Mouse (Mus musculus) frontal cortex, adult (tissue): Measurements from ENCODE around the gene Smyd3.

Experiments
- ATAC-seq: cut with Nextera tagmentation; 2 replicates; pipeline ENCODE4 v1.9.2; 2017; ENCODE audit warnings: mild to moderate bottlenecking, moderate library complexity, mixed read lengths; ENCODE audit not compliant: low TSS enrichment

The Smyd3 gene

DNA sequence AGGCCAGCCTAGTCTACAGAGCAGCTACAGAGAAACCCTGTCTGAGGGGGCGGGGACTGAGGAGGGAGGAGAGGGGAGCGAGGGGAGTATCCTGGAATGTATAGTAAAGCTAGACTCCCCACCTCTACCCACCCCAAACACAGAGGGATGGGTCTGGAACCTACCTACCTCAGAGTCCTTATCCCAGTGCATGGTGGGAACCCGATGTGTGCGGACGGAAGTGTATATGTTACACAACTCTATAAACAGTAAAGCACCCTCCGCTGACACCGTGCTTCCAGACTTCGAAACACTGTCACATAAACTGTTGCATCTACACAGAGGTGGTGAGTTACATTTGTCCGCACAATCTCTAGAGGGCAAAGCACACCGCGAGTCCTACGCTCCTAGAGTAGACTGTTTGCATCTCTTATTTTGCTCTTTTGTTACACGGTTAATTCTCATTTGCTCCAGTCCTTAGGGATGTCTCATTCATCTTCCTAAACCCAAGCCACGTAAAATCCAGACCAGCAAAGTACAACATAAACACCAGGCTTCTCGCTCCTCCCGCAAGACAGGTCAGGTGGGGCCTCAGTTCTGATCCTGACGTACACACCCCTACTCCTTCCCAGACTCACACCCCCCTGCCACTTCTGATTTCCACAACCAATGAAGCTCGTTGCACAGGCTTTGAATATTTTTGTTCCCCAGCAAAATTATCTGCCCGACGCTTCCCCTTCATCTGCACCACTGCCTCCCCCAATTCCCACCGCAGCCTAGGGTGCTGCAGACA is 714 bp downstream of the Smyd3 start:
- peak; percentile 55 for ATAC-seq

DNA sequence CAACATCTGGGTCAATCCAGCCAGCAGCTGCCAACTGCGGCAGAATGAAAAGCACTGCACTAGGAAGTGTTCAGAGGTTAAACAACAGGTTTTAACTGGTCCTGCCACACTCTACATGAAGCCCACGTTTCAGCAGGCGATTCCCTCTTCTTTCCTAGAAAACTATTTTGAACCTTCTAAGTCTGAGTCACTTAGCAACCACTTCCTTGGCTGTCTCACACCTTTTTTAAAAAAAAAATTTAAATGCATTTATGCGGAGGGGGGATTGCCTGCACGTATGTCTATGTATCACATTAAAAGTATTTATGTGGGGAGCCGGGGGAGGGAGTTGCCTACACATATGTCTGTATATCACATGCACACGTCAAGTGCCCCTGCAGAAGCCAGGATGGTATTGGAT is 5.9 kb downstream of the Smyd3 start:
- ATAC-seq = peak; percentile 82

DNA sequence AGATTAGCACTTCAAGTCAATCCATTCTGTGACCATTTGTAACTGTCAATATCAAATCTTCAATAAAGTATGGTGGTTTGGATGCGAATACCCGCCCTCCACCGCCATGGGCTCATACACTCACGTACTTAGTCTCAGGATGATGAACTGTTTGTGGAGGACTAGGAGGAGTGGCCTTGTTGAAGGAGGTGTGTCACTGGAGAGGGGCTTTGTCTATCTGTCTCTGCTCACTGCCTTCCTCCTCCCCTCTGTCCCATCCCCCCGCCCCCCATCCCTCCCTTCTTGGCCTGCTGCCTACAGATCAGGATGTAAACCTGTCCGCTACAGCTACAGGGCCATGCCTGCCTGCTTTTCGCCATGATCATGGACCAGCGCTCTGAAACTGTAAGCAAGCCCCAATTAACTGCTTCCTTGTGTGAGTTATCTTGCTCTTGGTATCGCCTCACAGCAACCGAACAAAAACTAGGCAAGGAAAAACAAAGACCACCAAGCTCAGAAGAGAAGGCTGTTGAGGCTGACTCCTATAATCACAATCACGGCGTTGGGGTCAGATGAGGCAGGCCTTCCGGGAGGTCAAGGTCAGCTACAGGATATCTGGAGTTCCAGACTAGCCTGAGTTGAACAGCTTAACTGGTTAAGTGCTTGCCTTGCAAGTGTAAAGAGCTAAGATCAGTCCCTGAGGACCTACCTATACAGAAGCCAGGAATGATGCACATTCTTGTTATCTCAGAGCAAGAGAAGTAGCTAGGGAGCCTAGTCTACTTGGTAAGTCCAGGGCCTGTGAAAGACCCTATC is 7.1 kb downstream of the Smyd3 start:
- no peak for ATAC-seq

DNA sequence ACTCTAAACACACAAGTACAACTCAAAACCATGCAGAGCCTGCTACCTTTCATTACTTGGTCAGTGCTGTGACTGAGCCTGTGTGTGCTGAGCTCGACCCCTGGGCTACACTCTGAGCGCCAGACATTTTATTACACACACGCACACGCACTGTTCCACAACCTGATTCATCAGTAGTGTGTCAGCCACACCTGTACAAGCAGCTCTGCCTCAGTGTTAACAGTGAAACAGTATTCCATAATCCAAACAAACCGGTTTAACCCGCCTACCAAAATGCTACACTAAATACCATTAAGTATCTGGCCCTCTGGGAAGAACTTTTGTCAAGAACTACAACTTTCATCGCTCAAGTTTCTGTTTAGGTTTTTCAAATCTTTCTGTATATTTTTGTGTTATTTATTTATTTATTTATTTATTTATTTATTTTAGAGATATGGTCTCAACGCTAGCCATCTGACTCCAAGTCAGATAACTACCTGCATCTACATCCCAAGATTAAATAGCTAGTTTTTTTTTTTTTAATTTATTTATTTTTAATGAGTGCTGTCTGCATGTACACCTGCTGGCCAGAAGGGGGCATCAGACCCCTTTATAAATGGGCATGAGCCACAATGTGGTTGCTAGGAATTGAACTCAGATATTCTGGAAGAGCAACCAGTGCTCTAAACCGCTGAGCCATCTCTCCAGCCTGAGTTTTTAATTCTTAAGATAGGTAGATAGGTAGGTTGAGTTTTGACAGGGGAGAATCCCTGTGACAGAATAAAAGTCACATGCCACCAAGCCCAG is 11.1 kb downstream of the Smyd3 start:
- no peak for ATAC-seq

GRCm38 (mm10) chr1:179502565-179502964 is 15.3 kb downstream of the Smyd3 start:
- peak; percentile 55; the same call in 1 of the 2 replicates for ATAC-seq

DNA sequence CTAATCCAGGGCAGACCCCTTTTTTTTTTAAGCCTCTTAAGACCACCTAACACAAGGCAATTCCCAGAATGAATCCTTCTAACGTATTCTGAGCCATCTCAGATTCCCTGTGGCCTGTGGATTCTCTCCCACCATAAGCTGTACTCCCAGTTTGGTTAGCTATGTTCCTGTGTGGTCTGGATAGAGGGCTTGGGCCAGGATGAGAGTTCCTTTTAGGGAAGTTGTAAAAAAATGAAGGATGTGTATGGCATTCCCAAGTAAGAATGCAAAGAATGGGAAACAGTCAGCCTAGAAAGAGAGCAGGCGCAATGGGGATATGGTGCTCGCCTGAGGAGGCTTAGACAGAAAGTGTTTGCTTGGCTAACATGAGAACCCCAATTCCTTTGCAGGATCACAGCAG is 18.6 kb downstream of the Smyd3 start:
- no peak for ATAC-seq

DNA sequence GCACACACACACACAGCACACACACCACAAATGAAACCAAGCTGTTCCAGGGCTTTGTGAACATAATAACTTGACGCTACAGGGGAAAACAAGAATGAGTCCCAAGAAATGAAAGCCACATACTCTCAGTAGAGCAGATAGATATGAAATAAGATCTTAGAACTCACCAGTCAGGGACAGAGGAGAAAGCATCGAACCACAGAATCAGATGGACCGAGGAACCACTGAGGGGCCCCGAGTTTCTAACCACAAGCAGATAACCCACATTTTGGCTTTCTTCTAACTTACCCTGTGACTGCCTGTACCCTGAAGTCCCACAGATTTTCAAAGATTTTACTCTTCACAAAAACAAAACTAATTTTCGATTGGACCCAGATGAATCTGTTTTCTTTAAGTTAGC is 24.9 kb downstream of the Smyd3 start:
- no peak for ATAC-seq

- ATAC-seq = no peak
Observed at GRCm38 (mm10) chr1:179488520-179488919, 29.3 kb downstream of the Smyd3 start.

GRCm38 (mm10) chr1:179487990-179488389 is 29.9 kb downstream of the Smyd3 start:
- no peak for ATAC-seq

- ATAC-seq = no peak
Observed at GRCm38 (mm10) chr1:179487238-179487637, 30.6 kb downstream of the Smyd3 start.

DNA sequence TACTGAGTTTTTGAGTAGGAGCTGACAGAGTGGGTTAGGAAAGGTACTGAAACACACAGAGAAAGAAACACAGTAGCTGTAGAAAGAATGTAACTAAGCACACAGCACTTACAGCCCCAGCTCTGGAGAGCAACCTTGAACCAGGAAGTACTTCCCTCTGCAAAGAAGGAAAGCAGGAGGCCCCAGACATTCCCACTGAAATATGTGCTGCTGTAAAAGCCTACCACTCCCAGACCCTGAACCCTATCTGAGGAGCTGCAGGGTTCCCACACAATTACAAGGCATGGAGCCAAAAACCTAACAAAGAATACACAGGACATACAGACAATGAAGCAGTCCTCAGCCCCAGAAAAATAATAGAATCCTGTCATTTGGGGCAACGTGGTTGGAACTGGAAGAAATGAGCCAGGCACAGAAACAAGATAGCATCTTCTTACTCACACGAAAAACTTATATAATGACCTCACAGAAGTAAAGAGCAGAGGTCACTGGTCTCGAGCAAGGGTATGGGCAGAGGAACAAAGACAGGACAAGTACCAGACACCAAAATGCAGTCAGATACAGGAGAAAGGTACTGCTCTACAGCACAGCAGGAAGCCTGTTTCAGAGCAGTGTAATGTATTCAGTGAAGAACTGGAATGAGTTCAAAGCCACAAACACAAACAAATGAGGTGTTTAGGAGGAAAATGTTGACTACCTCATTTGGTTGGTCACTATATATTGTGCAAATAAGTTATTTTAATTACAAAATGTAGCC is 31.9 kb downstream of the Smyd3 start:
- no peak for ATAC-seq

GRCm38 (mm10) chr1:179480862-179481261 is 37.0 kb downstream of the Smyd3 start:
- no peak for ATAC-seq

DNA sequence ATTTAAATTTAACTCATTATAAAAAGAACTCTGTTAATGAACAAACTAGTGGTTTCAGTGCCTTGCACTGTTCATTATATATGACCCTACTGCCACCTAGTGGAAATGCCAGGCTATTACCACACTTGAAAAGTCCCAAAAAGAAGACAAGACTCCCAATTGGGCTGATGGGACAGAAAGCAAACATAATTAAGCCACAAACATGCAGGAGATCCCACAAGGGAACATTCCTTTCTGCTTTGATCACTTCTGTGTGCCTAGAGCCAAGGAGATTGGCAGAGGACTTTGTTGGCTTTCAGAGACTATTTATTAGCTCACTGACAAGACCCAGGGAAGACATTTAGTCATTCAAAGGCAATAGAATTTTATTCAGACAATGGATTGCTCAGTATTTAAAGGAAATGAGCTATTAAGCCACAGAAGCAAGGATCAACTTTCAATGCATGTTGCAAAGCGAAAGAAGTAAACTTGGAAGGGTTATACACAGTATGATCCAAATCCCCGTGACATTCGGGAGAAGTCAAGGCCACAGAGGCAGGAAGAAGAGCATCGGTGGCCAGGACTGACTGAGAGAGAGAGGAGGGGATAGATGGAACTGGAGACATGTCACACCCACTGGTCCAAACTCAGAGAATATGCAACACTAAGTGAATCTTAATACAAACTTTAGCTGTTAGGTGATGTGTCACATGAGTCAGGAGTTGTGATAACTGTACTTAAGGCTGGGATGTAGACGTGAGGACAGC is 40.5 kb downstream of the Smyd3 start:
- ATAC-seq = peak; percentile 41; the same call in 1 of the 2 replicates

- ATAC-seq = no peak
Observed at GRCm38 (mm10) chr1:179476461-179477156, 41.2 kb downstream of the Smyd3 start.

GRCm38 (mm10) chr1:179474776-179475175 is 43.1 kb downstream of the Smyd3 start:
- ATAC-seq = no peak

DNA sequence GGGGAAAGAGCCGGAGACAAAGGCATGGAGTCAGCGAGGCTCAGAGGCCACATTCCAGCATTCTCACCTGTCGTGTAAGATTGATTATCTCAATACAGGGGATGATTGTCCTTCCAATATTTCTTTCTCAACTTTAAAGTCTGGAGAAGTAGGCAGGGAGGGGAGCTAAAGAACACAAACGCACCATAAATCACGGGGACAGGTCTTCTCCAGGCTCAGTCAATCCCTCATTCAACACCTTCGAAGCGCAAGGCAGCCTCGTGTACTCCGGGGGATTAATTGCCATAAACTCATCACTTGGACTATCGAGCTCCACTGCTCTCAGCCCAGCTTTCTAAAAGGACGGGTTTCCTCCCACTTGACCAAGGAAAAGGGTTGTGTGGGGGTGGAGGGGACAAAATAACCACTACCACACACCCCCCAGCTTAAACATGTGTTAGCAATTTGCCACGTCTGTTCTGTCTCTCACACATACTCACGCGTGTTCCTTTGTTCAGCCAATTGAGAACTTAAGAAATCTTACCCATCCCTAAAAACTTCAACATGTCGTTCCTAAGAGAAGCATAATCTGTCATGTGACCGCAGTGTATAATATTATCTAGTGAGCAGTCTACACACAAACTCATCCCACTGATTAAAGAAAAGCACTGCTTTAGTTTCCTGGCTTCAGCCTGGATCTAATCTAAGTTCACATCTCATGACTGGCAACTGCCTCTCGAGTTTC is 43.8 kb downstream of the Smyd3 start:
- no peak for ATAC-seq

- ATAC-seq = no peak
Observed at GRCm38 (mm10) chr1:179467970-179468369, 49.9 kb downstream of the Smyd3 start.

- ATAC-seq = no peak
Observed at GRCm38 (mm10) chr1:179462376-179462775, 55.5 kb downstream of the Smyd3 start.

DNA sequence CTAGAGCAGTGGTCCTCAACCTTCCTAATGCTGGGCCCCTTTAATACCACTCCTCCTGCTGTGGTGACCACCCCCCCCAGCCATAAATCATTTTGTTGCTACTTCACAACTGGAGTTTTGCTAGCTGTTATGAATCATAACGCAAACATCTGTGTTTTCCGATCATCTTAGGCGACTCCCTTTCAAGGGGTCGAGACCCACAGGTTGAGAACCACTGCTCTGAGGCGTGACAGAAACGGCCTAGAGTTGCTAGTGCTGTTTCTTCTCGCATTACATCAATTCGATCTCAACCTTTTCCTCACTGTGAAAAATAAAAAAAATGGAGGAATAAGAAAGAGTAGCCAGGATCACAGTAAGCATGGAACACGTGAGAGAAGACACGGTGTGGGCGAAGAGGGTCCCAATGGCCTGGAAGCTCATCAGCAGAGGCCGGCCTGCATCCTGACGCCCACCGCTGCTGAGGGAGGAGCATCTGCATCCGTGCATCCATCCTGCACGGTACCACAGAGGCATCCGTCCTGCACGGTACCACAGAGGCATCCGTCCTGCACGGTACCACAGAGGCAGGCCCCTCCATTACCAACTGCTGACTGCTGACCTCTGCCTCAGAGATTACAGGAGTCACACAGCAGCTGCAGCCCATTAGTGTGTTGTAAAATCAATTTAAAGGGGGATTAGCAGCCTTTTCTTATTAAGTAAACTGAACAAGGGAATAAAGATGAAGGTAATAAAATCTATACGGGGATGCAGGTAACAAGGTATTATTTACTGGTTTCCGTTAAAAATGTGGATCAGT is 56.6 kb downstream of the Smyd3 start:
- no peak for ATAC-seq
